ENCODE assay signal across 18 mouse cellular contexts in genomic region chr1:46271927-46272326, GRCm38 (mm10).
"Had no signal": no experiment of that assay in that cellular context is flagged by ENCODE, and none has a peak within 500 bp of the region (broad histone marks: within the 10 kb centered on the region; RNA-seq: fewer than 3 reads in every experiment).

No protein-coding gene starts in this region.

- H3K9me3 ChIP-seq: intestine, embryonic 15.5 days; limb, embryonic 12.5 days; limb, embryonic 15.5 days had no signal

- H3K27me3 ChIP-seq: intestine, embryonic 15.5 days; limb, embryonic 12.5 days; limb, embryonic 15.5 days had no signal

- H3K4me2 ChIP-seq: intestine, embryonic 15.5 days; limb, embryonic 12.5 days; limb, embryonic 15.5 days; liver, embryonic 11.5 days; midbrain, embryonic 11.5 days had no signal

- H3K36me3 ChIP-seq: intestine, embryonic 15.5 days; limb, embryonic 12.5 days; limb, embryonic 15.5 days had no signal

- H3K4me1 ChIP-seq: intestine, embryonic 15.5 days; limb, embryonic 12.5 days; limb, embryonic 15.5 days had no signal

- ATAC-seq: intestine, embryonic 15.5 days; liver, postnatal 0 days had no signal

- H3K4me3 ChIP-seq: intestine, embryonic 15.5 days; layer of hippocampus, adult 2 months; left cerebral cortex, adult 2 months; limb, embryonic 12.5 days; limb, embryonic 15.5 days had no signal

- DNase-seq: kidney, adult 11 months; kidney, adult 9 months; kidney, postnatal 14 days; kidney, postnatal 4 days; layer of hippocampus, postnatal 36 days; left cerebral cortex, postnatal 4 days; liver, postnatal 0 days; midbrain, embryonic 14.5 days; thymus, adult 18-20 months; thymus, postnatal 36 days had no signal

- H3K9ac ChIP-seq: intestine, embryonic 15.5 days; limb, embryonic 12.5 days; limb, embryonic 15.5 days; liver, embryonic 14.5 days; liver, postnatal 0 days had no signal

- H3K27ac ChIP-seq: intestine, embryonic 15.5 days; layer of hippocampus, adult 2 months; left cerebral cortex, adult 2 months; limb, embryonic 12.5 days; limb, embryonic 15.5 days; liver, embryonic 14.5 days had no signal
